Mouse (Mus musculus) neural tube, embryonic 13.5 days (tissue): ENCODE measurements around the gene Mrpl27. TPM values are rescaled to one million over a fixed set of nuclear protein-coding genes. Genes with fewer than 3 reads are reported as not detected.

Source experiments
- ATAC-seq: fragments of 200-750 bp; cut with Nextera tagmentation; 2 replicates; pipeline ENCODE4 v1.8.0; 2017; ENCODE audit warnings: low read depth, mild to moderate bottlenecking, moderate TSS enrichment, moderate library complexity
- H3K27ac ChIP-seq: fragments of 300-500 bp; sonication (generic); replicated peaks from 2 replicates; pipeline ENCODE4 v1.5.1; 2015; ENCODE audit warnings: moderate library complexity, mild to moderate bottlenecking, inconsistent platforms
- H3K27me3 ChIP-seq: fragments of 300-500 bp; sonication (generic); 2 replicates; pipeline ENCODE4 v1.6.1; 2015; ENCODE audit warnings: mild to moderate bottlenecking, inconsistent platforms
- H3K36me3 ChIP-seq: fragments of 300-500 bp; sonication (generic); 2 replicates; pipeline ENCODE4 v1.6.1; 2015; ENCODE audit warnings: mild to moderate bottlenecking, inconsistent platforms
- H3K4me1 ChIP-seq: fragments of 300-500 bp; sonication (generic); replicated peaks from 2 replicates; pipeline ENCODE4 v1.6.1; 2015; ENCODE audit warnings: inconsistent platforms
- H3K4me2 ChIP-seq: fragments of 300-500 bp; sonication (generic); 2 replicates; pipeline ENCODE4 v1.6.1; 2015; ENCODE audit warnings: inconsistent platforms, mild to moderate bottlenecking, moderate library complexity
- H3K4me3 ChIP-seq: fragments of 300-500 bp; sonication (generic); 2 replicates; pipeline ENCODE4 v1.5.1; 2015; ENCODE audit warnings: mild to moderate bottlenecking, inconsistent platforms
- H3K9ac ChIP-seq: fragments of 300-500 bp; sonication (generic); 2 replicates; pipeline ENCODE4 v1.6.1; 2015; ENCODE audit warnings: moderate library complexity, mild to moderate bottlenecking, inconsistent platforms
- H3K9me3 ChIP-seq: fragments of 300-500 bp; sonication (generic); 2 replicates; pipeline ENCODE4 v1.6.1; 2016; ENCODE audit warnings: inconsistent platforms
- WGBS: fragments of 180-500 bp; shearing (Covaris S2); methylation state at CpG from one replicate; pipeline ENCODE4 v1.1.7; 2015; 5-methylcytosine and 5-hydroxymethylcytosine counted together
- polyA plus RNA-seq: library from polyadenylated mRNA; unstranded; fragments of >200 nt; fragmentation: Nextera tagmentation; extraction: Ambion mirVana; gene quantifications from 2 replicates; pipeline ENCODE4 v1.2.1, GENCODE M21; 2015

The Mrpl27 gene
- polyA plus RNA-seq: 144 and 147 TPM in 2 replicates

DNA sequence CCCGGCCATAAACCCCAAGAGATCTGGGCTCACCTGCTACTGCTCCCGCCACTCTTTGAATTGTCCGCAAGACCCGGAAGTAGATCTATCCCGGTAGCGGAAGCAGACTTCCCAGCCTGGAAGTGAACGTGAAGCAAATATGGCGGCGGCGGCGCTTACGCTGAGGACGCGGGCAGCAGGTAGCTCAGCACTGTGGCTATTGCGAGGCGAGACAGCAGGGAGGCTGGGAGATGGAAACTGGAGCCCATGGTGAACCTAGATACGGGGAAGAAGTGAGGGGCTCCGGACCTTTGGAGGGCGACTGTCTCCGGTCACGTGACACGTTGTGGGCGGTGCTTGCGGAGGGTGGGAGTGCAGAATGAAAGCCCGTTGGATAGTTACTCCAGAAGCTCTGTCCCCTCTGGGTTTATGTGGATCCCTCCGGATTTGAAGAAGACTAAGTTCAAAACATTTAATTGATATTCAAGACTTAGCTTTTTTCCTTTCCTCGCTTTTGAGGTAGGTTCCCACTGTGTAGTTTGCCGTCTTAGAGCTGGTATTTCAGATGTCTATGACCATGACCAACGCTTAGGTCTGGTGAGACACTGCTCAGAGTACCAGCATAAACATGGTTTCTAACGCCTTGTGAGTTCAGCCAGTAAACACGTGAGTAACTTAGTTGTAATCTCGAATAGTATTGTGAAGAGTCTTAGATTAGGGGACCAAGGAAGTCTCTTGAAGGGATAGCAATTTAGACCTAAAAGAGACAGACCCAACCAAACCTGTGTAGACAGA, at the start of gene Mrpl27, which contains the start of gene Eme1:
Gene Mrpl27 (plus strand): TSS at position 105 of the 774 bp plus-strand sequence.
Gene Eme1 (minus strand): TSS at position 302 of the 774 bp plus-strand sequence.
- WGBS: under 1% methylated on average over 32 of the region's 32 CpGs
- Histone ChIP-seq H3K4me3 (peak within 1 kb of the TSS; percentile 64), H3K27ac (peak within 1 kb of the TSS; percentile 94), H3K9me3 (no peaks in the 10 kb centered on the region), H3K9ac (peak within 1 kb of the TSS; percentile 77), H3K4me2 (peak within 1 kb of the TSS; percentile 84), H3K27me3 (no peaks in the 10 kb centered on the region), H3K4me1 (peaks cover 21% of the 10 kb centered on the region), H3K36me3 (peaks cover 33% of the 10 kb centered on the region)
- peak; percentile 92 for ATAC-seq

DNA sequence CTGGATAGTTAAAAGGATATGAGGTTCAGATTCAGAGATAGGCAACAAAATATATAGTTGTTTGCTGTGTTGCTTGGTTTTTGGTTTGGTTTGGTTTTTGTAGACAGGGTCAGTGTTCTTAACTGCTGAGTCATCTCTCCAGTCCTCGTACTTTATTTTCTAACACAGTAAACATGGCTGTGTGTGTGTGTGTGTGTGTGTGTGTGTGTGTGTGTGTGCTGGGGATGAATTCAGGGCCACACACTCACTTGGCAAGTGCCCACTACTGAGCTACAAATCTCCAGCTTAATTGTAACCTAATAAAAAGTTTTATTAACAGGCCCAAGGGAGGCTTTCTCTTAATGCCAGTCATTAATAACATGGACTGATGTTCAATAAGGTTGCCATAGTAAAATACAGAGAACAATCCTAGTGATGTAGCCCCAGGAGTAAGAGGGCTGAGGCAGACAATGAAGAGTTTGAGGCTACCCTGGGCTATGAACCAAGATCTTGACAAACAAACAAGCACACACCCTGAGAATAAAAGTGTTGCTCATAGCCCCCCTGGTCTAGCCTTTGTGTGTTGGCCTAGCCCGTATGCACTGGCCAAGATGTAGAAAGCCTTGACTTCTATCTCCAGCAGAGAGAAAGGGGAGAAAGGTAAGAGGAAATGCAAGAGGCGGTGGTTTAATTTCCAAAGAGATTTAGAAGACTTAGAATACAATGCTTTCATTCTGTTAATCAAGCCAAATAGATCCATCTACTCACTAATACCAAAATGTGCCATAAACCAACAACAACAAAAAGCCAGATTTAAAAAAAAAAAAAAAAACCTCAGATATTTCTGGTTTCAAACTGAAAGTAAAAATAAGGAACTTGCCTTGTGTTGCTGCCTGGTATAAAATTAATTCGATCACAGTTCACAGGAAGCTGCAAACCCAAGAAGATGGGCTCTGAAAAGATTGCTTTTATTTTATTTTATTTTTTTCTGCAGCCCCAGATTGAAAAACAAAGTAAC, 42.5 kb upstream of the Mrpl27 start:
- Histone ChIP-seq H3K4me3 (no peak overlapping the region), H3K9ac (no peak overlapping the region), H3K27ac (no peak overlapping the region), H3K36me3 (no peaks in the 10 kb centered on the region), H3K9me3 (no peaks in the 10 kb centered on the region), H3K27me3 (0 out of 2 replicates have a peak, but pooled peaks cover 5% of the 10 kb centered on the region), H3K4me1 (0 out of 2 replicates have a peak, but pooled peaks cover 8% of the 10 kb centered on the region), H3K4me2 (no peak overlapping the region)
- 60% methylated on average over 4 of the region's 4 CpGs for WGBS
- ATAC-seq: peak; percentile 88

DNA sequence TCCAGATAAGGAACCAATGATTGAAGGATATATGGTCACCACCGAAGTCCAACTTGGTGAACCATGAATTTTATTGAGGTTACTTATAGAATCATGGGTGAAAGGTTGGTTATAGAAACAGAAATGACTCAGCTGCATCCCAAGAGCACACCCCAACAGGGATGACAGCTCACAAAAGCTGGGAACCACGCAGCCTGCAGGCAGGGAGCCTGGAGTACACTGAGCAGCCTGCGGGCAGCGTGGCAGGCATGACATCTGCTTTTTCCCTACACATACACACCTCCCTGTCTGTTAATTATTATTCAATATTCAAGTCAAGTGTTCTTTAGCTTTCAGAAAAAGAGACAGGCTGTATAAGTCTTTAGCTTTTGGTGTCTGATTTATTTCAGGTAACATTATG, 39.0 kb upstream of the Mrpl27 start:
- WGBS: 75% methylated on average over 4 of the region's 4 CpGs
- ATAC-seq: no peak

DNA sequence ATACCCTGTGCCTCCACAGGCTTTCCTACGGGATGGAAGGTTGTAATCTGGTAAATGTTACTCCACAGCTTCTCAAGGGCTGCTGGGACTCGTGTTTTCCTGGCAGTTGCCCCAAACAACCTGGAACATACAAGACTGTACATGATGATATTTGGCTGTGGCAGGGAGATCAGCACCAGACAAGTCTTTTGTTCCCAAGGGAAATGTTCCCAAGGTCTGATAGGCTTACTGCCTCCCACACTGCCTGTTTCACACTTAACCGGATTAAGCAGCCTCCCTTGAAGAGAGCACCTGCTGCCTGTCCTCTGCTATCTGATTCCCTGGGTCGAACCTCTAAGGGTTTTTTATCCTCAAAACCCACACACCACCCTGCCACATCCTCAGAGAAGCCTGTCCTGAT, 38.1 kb upstream of the Mrpl27 start:
- Histone ChIP-seq H3K9me3 (no peaks in the 10 kb centered on the region), H3K27me3 (0 out of 2 replicates have a peak, but pooled peaks cover 5% of the 10 kb centered on the region), H3K9ac (no peak overlapping the region), H3K27ac (no peak overlapping the region), H3K36me3 (no peaks in the 10 kb centered on the region), H3K4me1 (0 out of 2 replicates have a peak, but pooled peaks cover 6% of the 10 kb centered on the region), H3K4me2 (no peak overlapping the region), H3K4me3 (no peak overlapping the region)
- 54% methylated on average over 4 of the region's 4 CpGs for WGBS
- ATAC-seq: no peak

More for the DNA sequence above, 39.0 kb upstream of the Mrpl27 start:
- Histone ChIP-seq H3K27me3 (0 out of 2 replicates have a peak, but pooled peaks cover 5% of the 10 kb centered on the region), H3K4me3 (no peak overlapping the region), H3K27ac (no peak overlapping the region), H3K9ac (no peak overlapping the region), H3K36me3 (no peaks in the 10 kb centered on the region), H3K4me2 (no peak overlapping the region), H3K4me1 (0 out of 2 replicates have a peak, but pooled peaks cover 8% of the 10 kb centered on the region), H3K9me3 (no peaks in the 10 kb centered on the region)

DNA sequence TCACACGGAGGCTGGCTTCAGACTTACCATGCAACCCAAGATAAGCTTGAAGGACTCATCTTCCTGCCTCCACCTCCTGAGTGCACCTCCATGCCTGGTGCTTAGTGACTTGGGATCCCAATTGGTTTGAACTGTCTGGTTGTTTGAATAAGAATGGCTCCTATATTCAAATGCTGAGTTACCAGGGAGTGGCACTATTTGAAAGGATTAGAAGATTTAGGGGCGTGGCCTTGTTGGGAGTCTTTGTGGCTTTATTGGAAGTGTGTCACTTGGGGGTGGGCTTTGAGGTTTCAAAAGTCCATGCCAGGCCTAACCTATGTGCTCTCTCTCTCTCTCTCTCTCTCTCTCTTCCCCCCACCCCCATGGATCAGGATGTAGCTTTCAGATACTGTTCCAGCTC, 35.9 kb upstream of the Mrpl27 start:
- no peak overlapping the region for H3K4me2 ChIP-seq
- H3K4me1 ChIP-seq: no peaks in the 10 kb centered on the region
- H3K27me3 ChIP-seq: 0 out of 2 replicates have a peak, but pooled peaks cover 5% of the 10 kb centered on the region
- ATAC-seq: no peak
- no peak overlapping the region for H3K4me3 ChIP-seq
- H3K9me3 ChIP-seq: no peaks in the 10 kb centered on the region
- 98% methylated on average over 2 of the region's 2 CpGs for WGBS
- no peaks in the 10 kb centered on the region for H3K36me3 ChIP-seq
- no peak overlapping the region for H3K9ac ChIP-seq
- H3K27ac ChIP-seq: no peak overlapping the region

DNA sequence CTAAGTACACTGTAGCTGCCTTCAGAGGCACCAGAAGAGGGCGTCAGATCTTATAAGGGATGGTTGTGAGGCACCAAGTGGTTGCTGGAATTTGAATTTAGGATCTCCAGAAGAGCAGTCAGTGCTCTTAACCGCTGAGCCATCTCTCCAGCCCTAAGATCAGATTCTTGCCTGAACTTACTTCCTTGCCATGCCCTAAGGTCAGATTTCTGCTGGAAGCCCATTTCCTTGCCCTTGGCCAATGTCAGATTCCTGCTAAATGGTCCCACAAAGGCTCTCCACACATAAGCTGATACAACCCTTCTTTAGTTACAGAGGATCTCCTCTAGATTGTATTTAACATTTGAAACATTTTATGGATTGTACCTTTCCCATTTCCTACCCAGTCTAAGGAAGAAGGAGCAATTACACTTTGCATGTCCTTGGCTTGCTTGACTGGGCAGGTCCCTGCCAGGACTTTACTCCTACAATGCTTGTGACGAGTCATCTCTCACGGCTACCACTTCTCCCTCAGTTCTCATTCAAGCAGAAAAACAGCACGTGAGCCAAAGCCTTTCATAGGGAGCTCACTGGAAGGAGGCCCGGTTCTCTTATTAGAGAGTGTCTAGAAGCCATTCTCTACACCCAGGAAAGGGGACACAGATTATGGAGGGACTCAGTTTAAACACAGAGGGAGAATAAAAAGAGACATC, 32.7 kb upstream of the Mrpl27 start:
- H3K36me3 ChIP-seq: no peaks in the 10 kb centered on the region
- no peak overlapping the region for H3K4me2 ChIP-seq
- 66% methylated on average over 6 of the region's 6 CpGs for WGBS
- no peak overlapping the region for H3K9ac ChIP-seq
- no peaks in the 10 kb centered on the region for H3K9me3 ChIP-seq
- H3K27ac ChIP-seq: no peak overlapping the region
- H3K4me1 ChIP-seq: no peaks in the 10 kb centered on the region
- ATAC-seq: no peak
- H3K27me3 ChIP-seq: 0 out of 2 replicates have a peak, but pooled peaks cover under 1% of the 10 kb centered on the region
- H3K4me3 ChIP-seq: no peak overlapping the region

DNA sequence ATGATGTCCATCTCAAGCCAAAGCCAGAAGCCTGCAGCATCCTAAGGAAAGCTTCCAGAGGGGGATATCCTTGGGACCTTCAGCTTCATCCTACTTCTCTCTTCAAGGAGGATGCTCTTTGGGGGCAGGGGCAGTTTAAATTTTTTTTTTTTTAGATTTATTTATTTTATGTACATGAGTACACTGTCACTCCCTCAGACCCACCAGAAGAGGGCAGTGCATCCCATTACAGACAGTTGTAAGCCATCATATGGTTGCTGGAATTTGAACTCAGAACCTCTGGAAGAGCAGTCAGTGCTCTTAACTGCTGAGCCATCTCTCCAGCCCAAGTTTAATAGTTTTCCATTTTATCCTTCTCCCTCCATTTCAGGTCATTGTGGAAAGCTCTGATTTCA, 32.1 kb upstream of the Mrpl27 start:
- Histone ChIP-seq H3K9me3 (no peaks in the 10 kb centered on the region), H3K36me3 (no peaks in the 10 kb centered on the region), H3K27me3 (no peaks in the 10 kb centered on the region), H3K4me1 (no peaks in the 10 kb centered on the region), H3K27ac (no peak overlapping the region), H3K9ac (no peak overlapping the region), H3K4me3 (no peak overlapping the region), H3K4me2 (no peak overlapping the region)
- no peak for ATAC-seq

DNA sequence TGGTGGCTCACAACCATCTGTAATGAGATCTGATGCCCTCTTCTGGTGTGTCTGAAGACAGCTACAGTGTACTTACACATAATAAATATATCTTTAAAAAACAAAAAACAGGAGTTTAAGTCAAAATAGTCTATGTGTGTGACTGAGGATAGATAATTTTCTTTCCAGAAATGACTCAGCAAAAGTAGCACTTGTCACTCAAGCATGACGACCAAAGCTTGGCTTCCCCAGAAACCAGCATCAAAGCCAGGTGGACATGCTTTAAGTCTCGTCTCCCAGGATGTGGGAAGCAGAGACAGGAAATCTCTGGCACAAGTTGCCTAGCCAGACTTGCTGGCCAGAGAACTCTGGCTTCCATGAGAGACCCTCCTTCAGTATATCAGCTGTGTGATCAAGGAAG, 31.4 kb upstream of the Mrpl27 start:
- no peak overlapping the region for H3K9ac ChIP-seq
- no peaks in the 10 kb centered on the region for H3K4me1 ChIP-seq
- no peak for ATAC-seq
- H3K36me3 ChIP-seq: no peaks in the 10 kb centered on the region
- H3K4me3 ChIP-seq: no peak overlapping the region
- 87% methylated on average over 2 of the region's 2 CpGs for WGBS
- H3K4me2 ChIP-seq: no peak overlapping the region
- no peak overlapping the region for H3K27ac ChIP-seq
- H3K9me3 ChIP-seq: no peaks in the 10 kb centered on the region
- H3K27me3 ChIP-seq: no peaks in the 10 kb centered on the region

DNA sequence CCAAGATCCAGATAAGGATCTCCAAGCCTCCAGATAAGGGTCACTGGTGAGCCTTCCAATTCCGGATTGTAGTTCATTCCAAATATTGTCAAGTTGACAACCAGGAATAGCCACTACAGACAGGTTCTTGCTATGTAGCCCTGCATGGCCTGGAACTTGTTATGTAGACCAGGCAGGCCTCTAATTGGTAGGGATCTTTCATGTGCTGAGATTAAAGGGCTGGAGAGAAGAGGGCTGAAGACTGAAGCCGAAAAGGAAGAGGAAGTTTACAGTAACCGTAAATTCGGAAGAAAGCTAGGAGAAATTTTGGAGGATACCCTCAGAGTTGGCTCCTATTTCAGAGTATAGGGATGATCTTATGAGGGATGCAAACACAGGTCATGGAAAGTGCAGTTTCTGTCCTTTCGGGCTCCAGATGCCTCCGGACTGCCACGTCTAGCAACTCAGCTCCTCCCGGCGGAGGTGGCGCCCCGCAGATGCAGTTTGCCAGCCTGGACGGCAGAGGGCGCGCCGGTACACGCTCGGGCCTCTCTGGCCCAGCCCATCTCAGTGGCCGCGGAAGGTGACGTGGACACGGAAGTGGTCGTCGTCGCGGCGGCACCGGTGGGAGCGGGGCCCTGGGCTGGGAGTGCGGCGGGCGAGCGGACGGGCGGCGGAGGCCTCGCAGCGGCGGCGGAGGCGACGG, 24.2 kb upstream of the Mrpl27 start, which contains the start of gene Lrrc59:
Gene Lrrc59 (plus strand): TSS at position 569 of the 685 bp plus-strand sequence.
- WGBS: 7% methylated on average over 41 of the region's 41 CpGs
- no peaks in the 10 kb centered on the region for H3K27me3 ChIP-seq
- H3K4me3 ChIP-seq: peak within 1 kb of the TSS; percentile 88
- H3K36me3 ChIP-seq: peaks cover 27% of the 10 kb centered on the region
- peaks cover 15% of the 10 kb centered on the region for H3K4me1 ChIP-seq
- H3K4me2 ChIP-seq: peak within 1 kb of the TSS; percentile 98
- peak; percentile 98 for ATAC-seq
- H3K9me3 ChIP-seq: no peaks in the 10 kb centered on the region
- H3K27ac ChIP-seq: peak within 1 kb of the TSS; percentile 55
- peak within 1 kb of the TSS; percentile 93 for H3K9ac ChIP-seq

DNA sequence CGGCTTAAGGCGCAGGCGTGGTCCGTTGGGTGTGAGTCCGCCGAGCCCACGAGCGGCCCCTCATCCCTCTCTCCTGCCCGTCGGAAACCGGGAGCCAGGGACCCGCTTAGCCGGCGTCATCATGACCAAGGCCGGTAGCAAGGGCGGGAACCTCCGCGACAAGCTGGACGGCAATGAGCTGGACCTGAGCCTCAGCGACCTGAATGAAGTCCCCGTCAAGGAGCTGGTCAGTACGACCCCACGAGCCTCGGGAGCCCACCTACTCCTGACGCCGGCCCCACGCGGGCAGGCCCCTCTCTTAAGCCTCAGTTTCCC, 23.7 kb upstream of the Mrpl27 start:
- no peaks in the 10 kb centered on the region for H3K27me3 ChIP-seq
- peaks cover 15% of the 10 kb centered on the region for H3K4me1 ChIP-seq
- peak overlapping the region; percentile 55 for H3K27ac ChIP-seq
- H3K9me3 ChIP-seq: no peaks in the 10 kb centered on the region
- ATAC-seq: peak; percentile 74; the same call in 1 of the 2 replicates
- peaks cover 32% of the 10 kb centered on the region for H3K36me3 ChIP-seq
- peak overlapping the region; percentile 98 for H3K4me2 ChIP-seq
- H3K9ac ChIP-seq: peak overlapping the region; percentile 93
- under 1% methylated on average over 28 of the region's 28 CpGs for WGBS
- peak overlapping the region; percentile 88 for H3K4me3 ChIP-seq
